Mouse (Mus musculus): Measurements from ENCODE around the gene Ippk.

GRCm38 (mm10) chr13:49480551-49480950 is 59.5 kb downstream of the Ippk start:
- TF ChIP-seq CTCF (IDR thresholded peaks at IDR 0.05; ENCODE audit: low read depth) (no peak), EP300 (IDR thresholded peaks at IDR 0.05; ENCODE audit: low read depth) (no peak)
